Mouse (Mus musculus): Measurements from ENCODE around the gene Ruvbl2.

GRCm38 (mm10) chr7:45405091-45406075 is 32.5 kb downstream of the Ruvbl2 start, which contains the start of gene Kcna7:
- peak; percentile 81 for TF ChIP-seq CTCF (conservative IDR thresholded peaks at IDR 0.05; ENCODE audit: insufficient read depth, insufficient read length, low read depth, low read length)
- no peak for TF ChIP-seq POLR2A (IDR thresholded peaks at IDR 0.05; ENCODE audit: low read depth, low read length)

All from kidney, adult 2 months (tissue).